Mouse (Mus musculus): ENCODE measurements at regions not wholly inside any gene's neighbourhood (a gene's known extent, or its start where the extent isn't known, plus 50 kb on each side); places are given as distances from the start of the nearest gene placed in this dataset.
A peak's percentile ranks its signal among the peaks of the same experiment; 100 is the strongest.

DNA sequence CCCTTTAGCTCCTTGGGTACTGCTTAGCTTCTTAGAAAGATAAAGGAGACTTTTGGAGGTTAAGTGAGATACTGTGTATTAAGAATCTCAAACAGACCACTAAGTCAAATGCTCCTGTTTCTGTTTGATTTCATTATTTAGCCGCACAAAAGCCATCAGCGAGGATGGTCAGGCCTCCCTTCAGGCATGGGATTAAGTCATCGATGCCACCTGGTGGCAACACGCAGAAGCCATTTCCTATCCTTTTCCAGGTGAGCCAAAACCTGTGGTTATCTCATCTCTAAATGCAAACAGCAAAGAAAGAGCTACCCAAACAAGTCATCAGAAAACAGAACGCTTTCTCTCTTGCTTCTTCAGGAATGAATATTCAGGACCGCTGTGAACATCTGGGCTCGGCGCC is 846.3 kb upstream of the Tmem132c start:
- TF ChIP-seq CTCF (IDR thresholded peaks at IDR 0.05; ENCODE audit: low read depth, low read length) (peak; percentile 38), EP300 (IDR thresholded peaks at IDR 0.05; ENCODE audit: insufficient read depth, low read depth, low read length) (no peak)
- no peak overlapping the region for H3K4me3 ChIP-seq (ENCODE audit: low read depth, low read length)
- no peaks in the 10 kb centered on the region for H3K4me1 ChIP-seq (ENCODE audit: control insufficient read depth, insufficient read depth, low read length)
- no peaks in the 10 kb centered on the region for H3K36me3 ChIP-seq (ENCODE audit: control insufficient read depth, insufficient read depth, low read length, poor library complexity, severe bottlenecking)
- H3K9ac ChIP-seq (ENCODE audit: low read depth, poor library complexity, severe bottlenecking): no peak overlapping the region
- no peak overlapping the region for H3K27ac ChIP-seq (ENCODE audit: insufficient read depth, low read length)
- no peaks in the 10 kb centered on the region for H3K9me3 ChIP-seq (replicated peaks; ENCODE audit: control insufficient read depth, insufficient read depth, low read length, poor library complexity, severe bottlenecking)
- H3K27me3 ChIP-seq (ENCODE audit: control insufficient read depth, insufficient read depth, low read length, poor library complexity, severe bottlenecking): no peaks in the 10 kb centered on the region

DNA sequence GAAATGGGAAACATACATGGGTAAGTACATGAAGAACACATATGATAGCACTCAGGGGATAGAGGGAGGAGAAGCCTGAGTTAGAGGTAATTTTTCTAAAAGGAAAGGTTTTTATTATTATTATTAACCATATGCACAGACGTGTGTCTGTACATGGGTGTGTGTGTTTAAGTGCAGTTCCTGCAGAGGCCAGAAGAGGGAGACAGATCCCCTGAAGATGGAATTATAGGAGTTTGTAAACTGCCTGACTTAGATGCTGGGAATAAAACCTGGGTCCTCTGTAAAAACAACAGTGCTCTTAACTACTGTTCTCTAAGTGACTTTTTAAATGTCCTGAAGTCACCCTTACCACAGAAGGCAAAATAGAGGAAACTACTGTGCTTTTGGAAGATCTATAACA is 809.9 kb upstream of the Tmem132c start:
- Histone ChIP-seq H3K4me3 (ENCODE audit: low read depth, low read length) (no peak overlapping the region), H3K27me3 (ENCODE audit: control insufficient read depth, insufficient read depth, low read length, poor library complexity, severe bottlenecking) (no peaks in the 10 kb centered on the region), H3K9me3 (replicated peaks; ENCODE audit: control insufficient read depth, insufficient read depth, low read length, poor library complexity, severe bottlenecking) (no peaks in the 10 kb centered on the region), H3K27ac (ENCODE audit: insufficient read depth, low read length) (no peak overlapping the region), H3K4me1 (ENCODE audit: control insufficient read depth, insufficient read depth, low read length) (no peaks in the 10 kb centered on the region), H3K9ac (ENCODE audit: low read depth, poor library complexity, severe bottlenecking) (no peak overlapping the region), H3K36me3 (ENCODE audit: control insufficient read depth, insufficient read depth, low read length, poor library complexity, severe bottlenecking) (no peaks in the 10 kb centered on the region)
- no peak for TF ChIP-seq CTCF (IDR thresholded peaks at IDR 0.05; ENCODE audit: low read depth, low read length)
- no peak for TF ChIP-seq EP300 (IDR thresholded peaks at IDR 0.05; ENCODE audit: insufficient read depth, low read depth, low read length)

DNA sequence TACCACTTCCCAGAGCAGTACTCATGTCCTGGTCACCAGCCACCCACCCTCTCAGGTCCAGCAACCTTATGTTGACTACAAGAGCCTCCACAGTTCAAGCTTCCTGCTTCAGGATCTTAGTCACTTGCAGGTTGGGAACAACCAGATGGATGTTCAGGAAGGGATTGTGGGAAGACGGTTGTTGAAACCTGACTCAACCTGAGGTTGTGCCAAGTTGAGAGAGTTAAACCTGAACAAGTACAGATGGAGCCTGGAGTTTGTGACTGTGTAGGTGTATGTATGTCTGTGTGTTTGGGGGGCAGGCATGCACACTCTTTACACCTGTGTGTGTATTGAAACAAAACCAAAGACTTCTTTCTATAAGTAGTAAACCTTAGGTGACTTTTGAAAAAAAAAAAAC is 802.9 kb upstream of the Tmem132c start:
- TF ChIP-seq EP300 (IDR thresholded peaks at IDR 0.05; ENCODE audit: insufficient read depth, low read depth, low read length) (no peak), CTCF (IDR thresholded peaks at IDR 0.05; ENCODE audit: low read depth, low read length) (no peak), POLR2A (IDR thresholded peaks at IDR 0.05; ENCODE audit: insufficient read depth, low read length) (no peak)

DNA sequence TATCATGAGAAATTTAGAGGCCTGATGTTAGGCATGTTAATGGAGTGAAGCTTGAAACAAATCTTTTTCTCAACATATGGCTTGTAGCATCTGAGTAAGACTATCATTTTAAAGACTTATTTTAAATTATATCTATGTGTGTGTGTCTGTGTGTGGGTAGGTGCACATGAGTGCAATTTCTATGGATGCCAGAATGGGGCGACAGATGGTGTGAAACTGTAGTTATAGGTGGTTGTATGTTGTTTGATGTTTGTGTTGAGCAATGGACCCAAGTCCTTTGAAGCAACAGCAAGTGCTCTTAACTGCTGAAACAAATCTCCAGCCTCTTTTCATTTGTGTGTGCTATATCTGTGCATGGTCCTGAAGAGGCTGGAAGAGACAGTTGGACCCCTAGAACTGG is 801.1 kb upstream of the Tmem132c start:
- Histone ChIP-seq H3K36me3 (ENCODE audit: control insufficient read depth, insufficient read depth, low read length, poor library complexity, severe bottlenecking) (no peaks in the 10 kb centered on the region), H3K9ac (ENCODE audit: low read depth, poor library complexity, severe bottlenecking) (no peak overlapping the region), H3K4me1 (ENCODE audit: control insufficient read depth, insufficient read depth, low read length) (no peaks in the 10 kb centered on the region), H3K27me3 (ENCODE audit: control insufficient read depth, insufficient read depth, low read length, poor library complexity, severe bottlenecking) (no peaks in the 10 kb centered on the region), H3K27ac (ENCODE audit: insufficient read depth, low read length) (no peak overlapping the region), H3K4me3 (ENCODE audit: low read depth, low read length) (no peak overlapping the region), H3K9me3 (replicated peaks; ENCODE audit: control insufficient read depth, insufficient read depth, low read length, poor library complexity, severe bottlenecking) (no peaks in the 10 kb centered on the region)
- TF ChIP-seq CTCF (IDR thresholded peaks at IDR 0.05; ENCODE audit: low read depth, low read length): no peak
- TF ChIP-seq EP300 (IDR thresholded peaks at IDR 0.05; ENCODE audit: insufficient read depth, low read depth, low read length): no peak
- TF ChIP-seq POLR2A (IDR thresholded peaks at IDR 0.05; ENCODE audit: insufficient read depth, low read length): no peak

More for the DNA sequence above, 802.9 kb upstream of the Tmem132c start:
- H3K4me3 ChIP-seq (ENCODE audit: low read depth, low read length): no peak overlapping the region
- H3K9ac ChIP-seq (ENCODE audit: low read depth, poor library complexity, severe bottlenecking): no peak overlapping the region
- no peaks in the 10 kb centered on the region for H3K36me3 ChIP-seq (ENCODE audit: control insufficient read depth, insufficient read depth, low read length, poor library complexity, severe bottlenecking)
- H3K9me3 ChIP-seq (replicated peaks; ENCODE audit: control insufficient read depth, insufficient read depth, low read length, poor library complexity, severe bottlenecking): no peaks in the 10 kb centered on the region
- no peaks in the 10 kb centered on the region for H3K27me3 ChIP-seq (ENCODE audit: control insufficient read depth, insufficient read depth, low read length, poor library complexity, severe bottlenecking)
- H3K27ac ChIP-seq (ENCODE audit: insufficient read depth, low read length): no peak overlapping the region
- no peaks in the 10 kb centered on the region for H3K4me1 ChIP-seq (ENCODE audit: control insufficient read depth, insufficient read depth, low read length)

DNA sequence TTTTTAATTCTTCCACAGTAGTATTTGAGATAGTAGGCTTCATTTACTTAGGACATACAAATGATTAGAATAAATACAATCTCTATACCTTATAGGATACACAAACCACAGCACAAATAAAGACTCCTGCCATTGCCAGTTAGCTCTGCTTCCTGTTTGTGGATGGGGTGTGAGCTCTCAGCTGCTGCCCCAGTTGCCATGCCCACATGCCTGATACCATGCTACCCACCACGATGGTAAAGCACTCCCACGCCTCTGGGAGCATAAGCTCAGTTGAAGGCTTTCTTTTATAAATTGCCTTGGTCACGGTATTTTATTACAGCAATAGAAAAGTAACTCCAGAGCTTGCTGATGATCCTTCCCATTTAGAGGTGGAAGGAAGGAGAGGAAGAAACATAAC is 765.8 kb upstream of the Tmem132c start:
- Histone ChIP-seq H3K9me3 (replicated peaks; ENCODE audit: control insufficient read depth, insufficient read depth, low read length, poor library complexity, severe bottlenecking) (no peaks in the 10 kb centered on the region), H3K4me1 (ENCODE audit: control insufficient read depth, insufficient read depth, low read length) (no peaks in the 10 kb centered on the region), H3K36me3 (ENCODE audit: control insufficient read depth, insufficient read depth, low read length, poor library complexity, severe bottlenecking) (no peaks in the 10 kb centered on the region), H3K9ac (ENCODE audit: low read depth, poor library complexity, severe bottlenecking) (no peak overlapping the region), H3K4me3 (ENCODE audit: low read depth, low read length) (no peak overlapping the region), H3K27ac (ENCODE audit: insufficient read depth, low read length) (no peak overlapping the region), H3K27me3 (ENCODE audit: control insufficient read depth, insufficient read depth, low read length, poor library complexity, severe bottlenecking) (no peaks in the 10 kb centered on the region)
- TF ChIP-seq CTCF (IDR thresholded peaks at IDR 0.05; ENCODE audit: low read depth, low read length) (no peak), POLR2A (IDR thresholded peaks at IDR 0.05; ENCODE audit: insufficient read depth, low read length) (no peak), EP300 (IDR thresholded peaks at IDR 0.05; ENCODE audit: insufficient read depth, low read depth, low read length) (no peak)

DNA sequence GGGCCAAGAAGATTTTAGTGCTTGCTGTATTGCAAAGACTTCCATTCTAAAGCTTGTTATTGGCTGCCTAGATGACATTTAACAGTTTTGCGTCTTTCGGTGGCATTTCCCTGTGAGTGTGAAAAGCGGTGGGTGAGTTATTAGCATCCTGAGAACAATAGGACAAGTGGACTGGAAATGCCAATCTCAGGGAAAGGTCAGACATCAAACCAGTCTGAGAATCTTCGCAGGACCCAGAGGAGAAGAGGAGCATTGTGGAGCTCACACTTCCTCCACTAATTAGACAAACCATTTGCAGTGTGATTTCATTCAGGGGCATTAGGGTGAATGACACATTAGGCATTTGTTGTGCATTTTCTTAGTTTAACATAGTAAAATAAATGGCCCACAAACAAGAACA is 719.5 kb upstream of the Tmem132c start:
- TF ChIP-seq EP300 (IDR thresholded peaks at IDR 0.05; ENCODE audit: insufficient read depth, low read depth, low read length) (no peak), POLR2A (IDR thresholded peaks at IDR 0.05; ENCODE audit: insufficient read depth, low read length) (no peak), CTCF (IDR thresholded peaks at IDR 0.05; ENCODE audit: low read depth, low read length) (no peak)
- Histone ChIP-seq H3K27me3 (ENCODE audit: control insufficient read depth, insufficient read depth, low read length, poor library complexity, severe bottlenecking) (no peaks in the 10 kb centered on the region), H3K27ac (ENCODE audit: insufficient read depth, low read length) (no peak overlapping the region), H3K4me3 (ENCODE audit: low read depth, low read length) (no peak overlapping the region), H3K9me3 (replicated peaks; ENCODE audit: control insufficient read depth, insufficient read depth, low read length, poor library complexity, severe bottlenecking) (no peaks in the 10 kb centered on the region), H3K36me3 (ENCODE audit: control insufficient read depth, insufficient read depth, low read length, poor library complexity, severe bottlenecking) (no peaks in the 10 kb centered on the region), H3K4me1 (ENCODE audit: control insufficient read depth, insufficient read depth, low read length) (no peaks in the 10 kb centered on the region), H3K9ac (ENCODE audit: low read depth, poor library complexity, severe bottlenecking) (no peak overlapping the region)

Data from ES-Bruce4 (cell line).